Mouse (Mus musculus): ENCODE results near the gene Fat1. TPM values are rescaled to one million over a fixed set of nuclear protein-coding genes. Genes with fewer than 3 reads are reported as not detected.

Fat1 gene
- polyA plus RNA-seq, 1 experiment from 2014 or later, result 10.4 TPM

GRCm38 (mm10) chr8:44992664-44993063 is 57.4 kb downstream of the Fat1 start:
- ATAC-seq (replicated peaks; ENCODE audit: extremely low read depth, insufficient read depth, low FRiP score), result no peak
- Histone ChIP-seq H3K4me3 (ENCODE audit: low read length) (no peak overlapping the region), H3K4me1 (ENCODE audit: control insufficient read depth, insufficient read depth, low read length) (peaks cover 44% of the 10 kb centered on the region), H3K4me2 (ENCODE audit: low read depth, low read length) (no peak overlapping the region), H3K27me3 (ENCODE audit: control insufficient read depth, insufficient read depth, low read length) (no peaks in the 10 kb centered on the region; the same call in 1 of the 2 replicates), H3K36me3 (ENCODE audit: control insufficient read depth, insufficient read depth) (peaks cover 16% of the 10 kb centered on the region), H3K27ac (ENCODE audit: low read length) (peak overlapping the region; percentile 37; the same call in 1 of the 2 replicates), H3K9me3 (replicated peaks; ENCODE audit: control insufficient read depth, low read length) (no peaks in the 10 kb centered on the region), H3K9ac (ENCODE audit: low read length) (no peak overlapping the region)
- 58% methylated on average over 6 of the region's 6 CpGs for WGBS

- no peaks in the 10 kb centered on the region for H3K9me3 ChIP-seq (replicated peaks; ENCODE audit: control insufficient read depth, low read length)
- peaks cover 48% of the 10 kb centered on the region for H3K4me1 ChIP-seq (ENCODE audit: control insufficient read depth, insufficient read depth, low read length)
- no peak for ATAC-seq (replicated peaks; ENCODE audit: extremely low read depth, insufficient read depth, low FRiP score)
- H3K4me2 ChIP-seq (ENCODE audit: low read depth, low read length), result no peak overlapping the region
- H3K9ac ChIP-seq (ENCODE audit: low read length), result no peak overlapping the region
- H3K36me3 ChIP-seq (ENCODE audit: control insufficient read depth, insufficient read depth), result peaks cover 16% of the 10 kb centered on the region
- 52% methylated on average over 4 of the region's 4 CpGs for WGBS
- H3K27ac ChIP-seq (ENCODE audit: low read length), result 0 out of 2 replicates have a peak overlapping the region, but pooled peaks have one; percentile 18
- H3K27me3 ChIP-seq (ENCODE audit: control insufficient read depth, insufficient read depth, low read length), result no peaks in the 10 kb centered on the region; the same call in 1 of the 2 replicates
- H3K4me3 ChIP-seq (ENCODE audit: low read length), result no peak overlapping the region
These were observed 58.1 kb downstream of the Fat1 start for GRCm38 (mm10) chr8:44993376-44993775.

GRCm38 (mm10) chr8:44996493-44996892 is 61.2 kb downstream of the Fat1 start:
- Histone ChIP-seq H3K36me3 (ENCODE audit: control insufficient read depth, insufficient read depth) (peaks cover 2% of the 10 kb centered on the region; the same call in 1 of the 2 replicates), H3K4me2 (ENCODE audit: low read depth, low read length) (no peak overlapping the region), H3K4me3 (ENCODE audit: low read length) (no peak overlapping the region), H3K9ac (ENCODE audit: low read length) (peak overlapping the region; percentile 30; the same call in 1 of the 2 replicates), H3K27me3 (ENCODE audit: control insufficient read depth, insufficient read depth, low read length) (no peaks in the 10 kb centered on the region; the same call in 1 of the 2 replicates), H3K4me1 (ENCODE audit: control insufficient read depth, insufficient read depth, low read length) (peaks cover 59% of the 10 kb centered on the region), H3K9me3 (replicated peaks; ENCODE audit: control insufficient read depth, low read length) (no peaks in the 10 kb centered on the region), H3K27ac (ENCODE audit: low read length) (0 out of 2 replicates have a peak overlapping the region, but pooled peaks have one; percentile 19)
- ATAC-seq (replicated peaks; ENCODE audit: extremely low read depth, insufficient read depth, low FRiP score), result no peak
- 58% methylated on average over 3 of the region's 3 CpGs for WGBS

GRCm38 (mm10) chr8:44997321-44997720 is 62.1 kb downstream of the Fat1 start:
- H3K9ac ChIP-seq (ENCODE audit: low read length), result peak overlapping the region; percentile 67; the same call in 1 of the 2 replicates
- H3K9me3 ChIP-seq (replicated peaks; ENCODE audit: control insufficient read depth, low read length), result no peaks in the 10 kb centered on the region
- peaks cover 58% of the 10 kb centered on the region for H3K4me1 ChIP-seq (ENCODE audit: control insufficient read depth, insufficient read depth, low read length)
- H3K36me3 ChIP-seq (ENCODE audit: control insufficient read depth, insufficient read depth), result no peaks in the 10 kb centered on the region
- 60% methylated on average over 3 of the region's 3 CpGs for WGBS
- H3K27me3 ChIP-seq (ENCODE audit: control insufficient read depth, insufficient read depth, low read length), result no peaks in the 10 kb centered on the region; the same call in 1 of the 2 replicates
- ATAC-seq (replicated peaks; ENCODE audit: extremely low read depth, insufficient read depth, low FRiP score), result no peak
- peak overlapping the region; percentile 69; the same call in 1 of the 2 replicates for H3K4me2 ChIP-seq (ENCODE audit: low read depth, low read length)
- H3K27ac ChIP-seq (ENCODE audit: low read length), result peak overlapping the region; percentile 97
- no peak overlapping the region for H3K4me3 ChIP-seq (ENCODE audit: low read length)

- Histone ChIP-seq H3K9me3 (replicated peaks; ENCODE audit: control insufficient read depth, low read length) (no peaks in the 10 kb centered on the region), H3K4me1 (ENCODE audit: control insufficient read depth, insufficient read depth, low read length) (peaks cover 56% of the 10 kb centered on the region), H3K36me3 (ENCODE audit: control insufficient read depth, insufficient read depth) (no peaks in the 10 kb centered on the region), H3K4me2 (ENCODE audit: low read depth, low read length) (peak overlapping the region; percentile 69), H3K27ac (ENCODE audit: low read length) (peak overlapping the region; percentile 97), H3K4me3 (ENCODE audit: low read length) (peak overlapping the region; percentile 45), H3K9ac (ENCODE audit: low read length) (peak overlapping the region; percentile 67), H3K27me3 (ENCODE audit: control insufficient read depth, insufficient read depth, low read length) (no peaks in the 10 kb centered on the region; the same call in 1 of the 2 replicates)
- WGBS, result 33% methylated on average over 6 of the region's 6 CpGs
- no peak for ATAC-seq (replicated peaks; ENCODE audit: extremely low read depth, insufficient read depth, low FRiP score)
These were observed 62.6 kb downstream of the Fat1 start for GRCm38 (mm10) chr8:44997829-44998228.

GRCm38 (mm10) chr8:44998275-44998674 is 63.0 kb downstream of the Fat1 start:
- WGBS, result 30% methylated on average over 9 of the region's 9 CpGs
- no peak for ATAC-seq (replicated peaks; ENCODE audit: extremely low read depth, insufficient read depth, low FRiP score)
- peak overlapping the region; percentile 45 for H3K4me3 ChIP-seq (ENCODE audit: low read length)

GRCm38 (mm10) chr8:44998681-44999277 is 63.5 kb downstream of the Fat1 start:
- peak; percentile 89 for ATAC-seq (replicated peaks; ENCODE audit: extremely low read depth, insufficient read depth, low FRiP score)
- Histone ChIP-seq H3K36me3 (ENCODE audit: control insufficient read depth, insufficient read depth) (no peaks in the 10 kb centered on the region), H3K27ac (ENCODE audit: low read length) (peak overlapping the region; percentile 97), H3K4me2 (ENCODE audit: low read depth, low read length) (peak overlapping the region; percentile 69), H3K9me3 (replicated peaks; ENCODE audit: control insufficient read depth, low read length) (no peaks in the 10 kb centered on the region), H3K27me3 (ENCODE audit: control insufficient read depth, insufficient read depth, low read length) (no peaks in the 10 kb centered on the region; the same call in 1 of the 2 replicates), H3K4me3 (ENCODE audit: low read length) (peak overlapping the region; percentile 45), H3K9ac (ENCODE audit: low read length) (peak overlapping the region; percentile 67), H3K4me1 (ENCODE audit: control insufficient read depth, insufficient read depth, low read length) (peaks cover 57% of the 10 kb centered on the region)
- 17% methylated on average over 11 of the region's 11 CpGs for WGBS

More at GRCm38 (mm10) chr8:44998275-44998674, 63.0 kb downstream of the Fat1 start:
- Histone ChIP-seq H3K27ac (ENCODE audit: low read length) (peak overlapping the region; percentile 97), H3K9me3 (replicated peaks; ENCODE audit: control insufficient read depth, low read length) (no peaks in the 10 kb centered on the region), H3K27me3 (ENCODE audit: control insufficient read depth, insufficient read depth, low read length) (no peaks in the 10 kb centered on the region; the same call in 1 of the 2 replicates), H3K4me2 (ENCODE audit: low read depth, low read length) (peak overlapping the region; percentile 69), H3K4me1 (ENCODE audit: control insufficient read depth, insufficient read depth, low read length) (peaks cover 57% of the 10 kb centered on the region), H3K36me3 (ENCODE audit: control insufficient read depth, insufficient read depth) (no peaks in the 10 kb centered on the region), H3K9ac (ENCODE audit: low read length) (peak overlapping the region; percentile 67)

- Histone ChIP-seq H3K27me3 (ENCODE audit: control insufficient read depth, insufficient read depth, low read length) (no peaks in the 10 kb centered on the region; the same call in 1 of the 2 replicates), H3K4me1 (ENCODE audit: control insufficient read depth, insufficient read depth, low read length) (peaks cover 47% of the 10 kb centered on the region), H3K27ac (ENCODE audit: low read length) (peak overlapping the region; percentile 33), H3K4me2 (ENCODE audit: low read depth, low read length) (no peak overlapping the region), H3K4me3 (ENCODE audit: low read length) (no peak overlapping the region), H3K9me3 (replicated peaks; ENCODE audit: control insufficient read depth, low read length) (no peaks in the 10 kb centered on the region), H3K36me3 (ENCODE audit: control insufficient read depth, insufficient read depth) (no peaks in the 10 kb centered on the region), H3K9ac (ENCODE audit: low read length) (no peak overlapping the region)
- ATAC-seq (replicated peaks; ENCODE audit: extremely low read depth, insufficient read depth, low FRiP score), result no peak
- WGBS, result 52% methylated on average over 8 of the region's 8 CpGs
These were observed 66.4 kb downstream of the Fat1 start for GRCm38 (mm10) chr8:45001577-45002197.

GRCm38 (mm10) chr8:45002686-45003085 is 67.4 kb downstream of the Fat1 start:
- Histone ChIP-seq H3K4me3 (ENCODE audit: low read length) (no peak overlapping the region), H3K9me3 (replicated peaks; ENCODE audit: control insufficient read depth, low read length) (no peaks in the 10 kb centered on the region), H3K4me1 (ENCODE audit: control insufficient read depth, insufficient read depth, low read length) (peaks cover 41% of the 10 kb centered on the region), H3K9ac (ENCODE audit: low read length) (no peak overlapping the region), H3K36me3 (ENCODE audit: control insufficient read depth, insufficient read depth) (no peaks in the 10 kb centered on the region), H3K27me3 (ENCODE audit: control insufficient read depth, insufficient read depth, low read length) (no peaks in the 10 kb centered on the region), H3K27ac (ENCODE audit: low read length) (0 out of 2 replicates have a peak overlapping the region, but pooled peaks have one; percentile 12), H3K4me2 (ENCODE audit: low read depth, low read length) (no peak overlapping the region)
- WGBS, result 67% methylated on average over 4 of the region's 4 CpGs
- ATAC-seq (replicated peaks; ENCODE audit: extremely low read depth, insufficient read depth, low FRiP score), result no peak
